Mouse (Mus musculus) liver, embryonic 14.5 days (tissue): ENCODE results near the gene Gstt3.

Experiments used
- CTCF ChIP-seq: IDR thresholded peaks from 2 replicates; pipeline ENCODE4 v1.5.1; 2016; ENCODE audit warnings: antibody characterized with exemption, low read depth, control low read depth
- EP300 ChIP-seq: IDR thresholded peaks from 2 replicates; pipeline ENCODE4 v1.6.1; 2016; ENCODE audit warnings: antibody characterized with exemption, low read depth

- TF ChIP-seq CTCF (no peak), EP300 (no peak)
These were observed 14.4 kb downstream of the Gstt3 start for GRCm38 (mm10) chr10:75766856-75767255.
